Mouse (Mus musculus) CH12.LX (cell line): ENCODE measurements at regions not wholly inside any gene's neighbourhood (a gene's known extent, or its start where the extent isn't known, plus 50 kb on each side); places are given as distances from the start of the nearest gene placed in this dataset.

Experiments
- CTCF ChIP-seq, 2 experiments: IDR thresholded peaks in 1 of 2; conservative IDR thresholded peaks in 1 of 2; 2 replicates each; pipeline ENCODE4 v1.5.1; 2011 to 2012; ENCODE audit warnings: low read depth in 2 of 2, low read length in 2 of 2, improper control_type of control experiment in 1 of 2, inconsistent platforms in 1 of 2, mild to moderate bottlenecking in 1 of 2, moderate library complexity in 1 of 2
- EP300 ChIP-seq: IDR thresholded peaks from 2 replicates; pipeline ENCODE4 v1.6.1; 2011; ENCODE audit warnings: low read length, improper control_type of control experiment
- JUND ChIP-seq: conservative IDR thresholded peaks from 2 replicates; pipeline ENCODE4 v1.6.1; 2011; ENCODE audit warnings: low read depth, low read length, improper control_type of control experiment
- MAX ChIP-seq: IDR thresholded peaks from 2 replicates; pipeline ENCODE4 v1.6.1; 2011; ENCODE audit warnings: low read length, improper control_type of control experiment
- NELFE ChIP-seq: IDR thresholded peaks from 2 replicates; pipeline ENCODE4 v1.6.1; 2011; ENCODE audit warnings: low read depth, low read length, improper control_type of control experiment
- POLR2A ChIP-seq: IDR thresholded peaks from 2 replicates; pipeline ENCODE4 v1.6.1; 2011; ENCODE audit warnings: low read depth, mild to moderate bottlenecking, improper control_type of control experiment, low read length
- SMC3 ChIP-seq: IDR thresholded peaks from 2 replicates; pipeline ENCODE4 v1.6.1; 2011; ENCODE audit warnings: low read depth, low read length, improper control_type of control experiment

- TF ChIP-seq EP300 (no peak), JUND (no peak), POLR2A (no peak), MAX (no peak), NELFE (no peak), CTCF (conservative IDR thresholded peaks at IDR 0.05 in 1 of 2, IDR thresholded peaks at IDR 0.05 in 1 of 2; ENCODE audit: low read depth in 2 of 2, low read length in 2 of 2) (no peak), SMC3 (no peak)
Observed at GRCm38 (mm10) chr10:17487460-17487859, 235.6 kb upstream of the Cited2 start.
